Mouse (Mus musculus) T-helper 1 cell (primary cell): ENCODE measurements around the gene Lgi4.

Experiments used
- in situ Hi-C: fragments of 300-600 bp; cut with MboI, MseI; formaldehyde crosslinking; loops from one replicate; pipeline ENCODE4 v1.15.1; 2025; ENCODE audit warnings: high pct_unique_total_duplicates

Lgi4 gene

DNA sequence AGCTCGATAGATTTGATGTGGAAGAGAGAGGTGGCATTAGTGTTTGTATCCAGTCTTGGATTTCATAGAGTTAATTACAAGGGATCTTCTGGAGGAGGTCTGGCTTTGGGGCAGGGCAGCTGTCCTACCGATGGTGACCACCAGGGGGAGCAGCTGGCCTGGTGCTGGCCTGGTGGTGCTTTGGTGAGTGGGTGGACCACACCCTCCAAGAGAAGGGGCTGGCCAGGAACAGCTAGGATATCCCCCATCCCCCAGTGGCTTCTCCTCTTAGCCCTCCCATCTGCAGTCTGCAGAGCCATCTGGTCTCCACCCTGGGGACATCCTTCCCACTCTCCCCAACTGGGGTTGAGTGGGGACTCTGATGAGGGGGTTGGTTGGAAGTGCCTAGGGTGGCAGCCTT is at the start of gene Lgi4:
TSS of gene Lgi4 (plus strand) at position 235 of the 400 bp plus-strand sequence.
- in situ Hi-C loops = no loop called here

DNA sequence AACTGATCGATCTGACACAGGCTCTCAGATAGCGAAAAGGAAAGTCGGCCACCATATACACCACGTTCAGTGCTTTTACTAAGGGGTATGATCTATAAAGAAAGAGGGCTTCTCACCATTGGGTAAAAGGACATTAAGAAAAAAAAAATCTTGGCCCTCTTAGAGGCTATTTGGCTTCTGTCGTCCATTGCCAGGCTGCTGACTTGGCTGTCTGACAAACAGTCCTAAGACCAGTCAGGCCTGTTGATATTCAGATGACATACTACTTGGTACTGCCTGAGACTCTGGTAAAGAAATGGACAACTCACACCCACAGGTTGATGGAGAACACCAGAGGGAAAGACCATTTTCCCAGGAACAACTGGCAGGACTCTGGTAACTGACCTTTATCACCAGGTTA is 46.2 kb upstream of the Lgi4 start:
- in situ Hi-C loops = no loop called here

- in situ Hi-C loops = no loop called here
Observed at GRCm38 (mm10) chr7:31017104-31017901, 41.8 kb upstream of the Lgi4 start.

- in situ Hi-C loops = loop anchor here (5.0 kb wide), 1 partner anchor 41 kb away; no protein-coding TSS in a partner anchor
Observed at GRCm38 (mm10) chr7:31028609-31029008, 30.5 kb upstream of the Lgi4 start.

DNA sequence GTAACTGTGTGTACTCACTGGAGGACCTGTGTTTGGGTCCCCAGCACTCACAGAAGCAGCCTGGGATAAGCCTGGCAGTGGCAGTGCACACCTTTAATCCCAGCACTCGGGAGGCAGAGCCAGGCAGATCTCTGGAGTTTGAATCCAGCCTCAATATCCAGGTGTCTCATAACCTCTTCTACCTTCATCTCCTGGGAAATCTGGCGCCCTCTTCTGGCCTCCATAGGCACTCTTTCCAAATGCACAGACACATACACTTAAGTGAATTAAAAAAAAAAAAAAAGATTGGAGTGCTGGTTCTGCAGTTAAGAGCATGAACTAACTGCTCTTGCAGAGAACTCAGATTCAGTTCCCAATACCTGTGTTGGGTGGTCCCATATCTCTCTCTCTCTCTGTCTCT is 28.4 kb upstream of the Lgi4 start:
- in situ Hi-C loops = no loop called here

GRCm38 (mm10) chr7:31031731-31032130 is 27.4 kb upstream of the Lgi4 start:
- in situ Hi-C loops = no loop called here

DNA sequence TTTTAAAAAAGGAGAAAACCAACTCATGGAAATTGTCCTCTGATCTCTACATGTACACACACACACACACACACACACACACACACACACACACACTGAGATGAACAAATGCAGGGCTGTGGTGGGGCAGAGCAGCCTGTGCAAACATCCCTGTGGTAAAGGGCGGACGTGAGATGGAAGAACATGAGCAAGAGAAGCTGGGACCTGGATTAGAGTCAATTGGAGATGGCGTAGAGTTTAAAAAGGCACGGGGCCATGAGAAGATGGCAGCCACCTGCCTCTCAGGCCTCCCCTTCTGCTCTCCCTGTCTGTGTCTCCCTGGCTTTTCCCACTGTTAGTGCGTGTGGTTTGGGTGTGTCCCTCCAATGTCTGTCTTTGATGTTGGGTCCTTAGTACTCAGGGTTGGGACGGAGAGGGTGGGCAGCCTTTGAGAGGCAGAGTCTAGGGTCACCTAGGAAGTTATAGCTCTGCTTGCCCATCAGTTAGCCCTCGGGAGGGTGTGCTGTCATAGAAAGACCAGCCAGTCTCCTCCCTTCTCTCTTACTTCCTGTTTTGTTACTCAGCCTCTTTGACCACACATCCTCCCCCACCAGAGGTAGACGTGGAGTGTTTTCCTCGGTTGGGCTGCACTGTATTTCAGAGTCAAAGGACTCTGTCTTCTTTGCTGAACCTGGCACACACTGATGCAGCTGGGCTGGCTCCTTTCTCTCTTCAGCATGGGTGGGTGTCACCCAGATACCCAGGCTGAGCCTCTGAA is 25.6 kb upstream of the Lgi4 start:
- in situ Hi-C loops = no loop called here

DNA sequence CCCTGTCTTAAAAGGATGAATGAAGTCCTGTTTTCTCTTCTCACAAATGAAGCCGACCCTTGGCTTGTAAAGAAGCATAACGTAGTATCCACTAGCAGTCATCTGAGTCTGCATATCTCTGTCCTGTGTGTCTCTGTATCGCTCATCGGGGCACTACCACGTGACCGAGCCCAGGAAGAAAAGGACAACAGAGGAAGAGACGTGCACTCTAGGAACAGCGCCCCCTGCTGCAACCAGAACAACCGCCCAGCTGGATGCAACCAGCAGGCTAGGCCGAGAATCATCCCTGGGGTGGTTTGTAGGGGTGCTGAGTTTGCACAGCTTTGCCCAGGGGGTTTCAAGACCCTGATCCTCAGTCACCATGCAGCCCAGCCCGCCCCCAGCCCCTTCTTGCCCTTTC is 24.4 kb upstream of the Lgi4 start:
- in situ Hi-C loops = no loop called here

DNA sequence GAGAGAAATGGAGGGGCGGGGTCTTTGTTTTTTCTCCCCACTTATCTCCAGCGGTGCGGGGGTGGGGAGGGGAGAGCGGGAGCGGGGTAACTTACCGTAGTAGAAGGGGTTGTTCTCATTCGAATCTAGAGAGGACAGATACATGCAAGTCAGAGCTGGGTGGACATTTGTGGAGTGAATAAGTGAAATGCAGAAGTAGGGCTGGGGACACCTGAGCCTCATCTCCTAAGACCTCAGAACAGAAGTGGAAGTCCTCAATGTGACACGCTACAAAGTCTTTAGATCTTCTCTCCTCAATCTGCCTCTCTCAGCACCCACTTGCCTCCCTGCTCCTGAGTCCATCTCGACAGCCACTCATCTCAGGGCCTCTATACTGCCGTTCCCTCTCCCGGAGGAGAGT is 23.9 kb upstream of the Lgi4 start:
- in situ Hi-C loops = no loop called here

GRCm38 (mm10) chr7:31036917-31037316 is 22.2 kb upstream of the Lgi4 start:
- in situ Hi-C loops = no loop called here

DNA sequence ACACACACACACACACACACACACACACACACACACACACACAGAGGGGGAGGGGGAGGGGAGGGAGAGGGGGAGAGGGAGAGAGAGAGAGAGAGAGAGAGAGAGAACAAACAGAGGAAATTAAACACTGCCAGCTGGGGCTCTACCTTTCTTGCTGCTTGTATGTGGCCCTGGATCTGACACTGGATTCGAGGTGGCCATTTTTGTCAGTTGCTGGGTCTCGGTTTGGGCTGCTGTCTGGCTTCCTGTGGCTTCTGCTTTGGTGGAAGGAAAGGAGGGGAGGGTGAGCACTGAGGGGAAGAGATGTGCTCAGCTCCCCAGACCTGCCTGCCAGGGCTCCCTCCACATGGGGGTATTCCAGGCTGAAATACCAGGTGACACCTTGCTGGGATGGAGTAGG is 21.5 kb upstream of the Lgi4 start:
- in situ Hi-C loops = no loop called here

GRCm38 (mm10) chr7:31039011-31039410 is 20.1 kb upstream of the Lgi4 start:
- in situ Hi-C loops = no loop called here

DNA sequence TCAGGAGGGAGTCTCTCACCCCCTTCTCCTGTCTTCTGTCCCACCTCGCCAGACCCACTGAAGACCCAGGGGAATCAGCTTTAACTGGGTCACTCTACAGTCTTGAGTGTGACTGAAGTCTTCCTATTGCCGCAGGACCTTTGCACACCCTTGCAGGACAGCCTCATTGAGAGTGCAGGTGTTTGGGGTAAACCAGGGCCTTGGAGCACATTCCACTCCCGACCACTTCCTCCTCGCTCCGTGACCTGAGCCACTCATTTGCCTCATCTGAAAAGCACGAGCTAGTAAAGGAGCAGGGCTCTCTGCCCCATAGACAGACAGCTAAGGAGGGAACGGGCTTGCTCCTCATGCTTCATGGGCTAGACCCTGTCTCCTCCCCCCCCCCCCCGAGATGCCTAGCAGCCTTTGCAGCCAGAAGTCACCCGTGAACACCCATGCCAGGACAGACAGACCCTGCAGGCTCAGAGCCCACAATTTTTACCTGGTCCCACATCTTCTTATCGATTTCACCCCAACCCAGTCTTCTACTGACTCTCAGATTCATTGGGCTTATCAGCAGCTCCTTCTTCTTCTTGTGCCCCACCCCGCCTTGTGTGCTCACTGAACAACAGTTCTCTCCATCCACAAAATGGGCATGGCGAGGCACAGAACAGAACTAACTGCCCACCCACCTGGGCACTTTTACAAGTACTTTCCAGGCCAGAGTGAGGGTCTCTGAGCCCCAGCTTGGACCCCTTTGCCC is 18.7 kb upstream of the Lgi4 start:
- in situ Hi-C loops = loop anchor here (10.0 kb wide), 1 partner anchor 1526 kb away; the partner anchor contains the start of gene Sipa1l3

DNA sequence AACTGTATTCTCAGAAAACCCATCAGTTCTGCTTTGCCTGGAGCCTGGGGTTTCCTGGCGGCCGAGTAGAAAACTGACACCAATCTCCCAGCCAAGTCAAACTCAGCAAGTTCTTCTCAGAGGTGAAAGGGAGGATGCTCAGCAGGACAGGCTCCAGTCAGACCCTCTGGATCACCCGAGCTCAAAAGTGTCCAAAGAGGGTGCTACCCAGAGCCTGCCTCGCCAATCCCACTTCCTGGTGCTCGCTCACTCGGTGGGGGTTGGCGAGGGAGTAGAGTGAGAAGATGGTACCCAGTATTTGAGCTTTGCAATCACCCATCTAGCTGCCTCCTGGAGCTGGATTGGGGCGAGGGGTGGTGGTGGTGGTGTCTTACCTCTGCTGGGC is 18.1 kb upstream of the Lgi4 start:
- in situ Hi-C loops = loop anchor here (10.0 kb wide), 1 partner anchor 1526 kb away; the partner anchor contains the start of gene Sipa1l3

DNA sequence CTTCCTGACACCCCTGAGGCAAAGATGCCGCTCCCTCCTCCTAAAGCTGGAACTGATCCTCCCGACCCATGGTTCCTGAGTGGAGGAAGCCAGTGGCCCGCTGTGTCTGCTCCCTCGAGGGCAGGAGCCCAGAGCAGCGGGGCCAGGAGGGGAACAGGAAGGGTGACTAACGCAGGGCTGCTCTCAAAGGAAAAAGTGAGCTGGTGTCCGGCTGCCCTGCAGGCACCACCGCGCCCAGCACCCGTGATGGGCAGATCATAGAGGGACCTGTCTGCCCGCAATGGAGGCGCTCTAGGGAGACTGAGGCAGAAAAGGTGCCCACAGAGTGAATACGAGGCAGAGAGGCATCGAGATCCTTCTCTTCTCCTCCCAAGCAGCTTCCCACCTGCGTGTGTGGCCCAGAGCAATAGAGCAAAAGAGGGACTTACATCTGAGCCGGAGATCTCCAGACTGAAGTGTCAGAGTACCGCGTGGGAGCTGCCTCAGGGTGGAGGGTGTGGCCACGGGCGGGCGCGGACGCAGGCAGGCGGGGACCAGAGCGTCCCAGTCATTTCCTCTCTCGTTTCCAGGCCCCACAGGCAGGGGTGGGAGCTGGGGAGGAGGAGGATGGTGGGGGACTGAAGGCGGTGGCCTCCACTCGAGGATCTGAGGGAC is 17.4 kb upstream of the Lgi4 start:
- in situ Hi-C loops = loop anchor here (10.0 kb wide), 1 partner anchor 1527 kb away; the partner anchor contains the start of gene Sipa1l3

DNA sequence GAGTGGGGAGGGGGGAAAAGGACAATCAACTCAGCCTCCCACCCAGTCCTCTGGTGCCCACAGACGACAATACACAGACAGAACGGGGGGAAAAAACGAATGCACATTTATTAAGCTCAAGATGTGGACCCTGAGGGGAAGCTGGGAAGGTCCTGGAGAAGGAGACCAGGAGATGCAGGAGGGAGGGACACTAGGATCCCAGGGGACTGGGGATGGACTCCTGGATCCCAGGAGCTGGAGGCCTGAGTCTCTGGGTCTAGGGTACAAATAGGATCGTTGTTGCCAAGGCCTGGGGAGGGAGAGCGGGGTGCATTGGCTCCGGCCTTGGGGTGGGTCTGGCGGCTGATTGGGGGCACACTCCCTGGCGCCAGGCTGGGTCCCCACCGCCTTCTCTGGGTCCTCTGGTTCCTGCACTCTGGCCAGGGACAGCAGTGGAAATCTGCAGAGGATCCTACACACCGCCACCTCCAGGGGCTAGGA is 16.7 kb upstream of the Lgi4 start, which contains the start of gene Fxyd5:
TSS of gene Fxyd5 (minus strand) at position 51 of the 480 bp plus-strand sequence.
- in situ Hi-C loops = loop anchor here (10.0 kb wide), 1 partner anchor 1528 kb away; the partner anchor contains the start of gene Sipa1l3

DNA sequence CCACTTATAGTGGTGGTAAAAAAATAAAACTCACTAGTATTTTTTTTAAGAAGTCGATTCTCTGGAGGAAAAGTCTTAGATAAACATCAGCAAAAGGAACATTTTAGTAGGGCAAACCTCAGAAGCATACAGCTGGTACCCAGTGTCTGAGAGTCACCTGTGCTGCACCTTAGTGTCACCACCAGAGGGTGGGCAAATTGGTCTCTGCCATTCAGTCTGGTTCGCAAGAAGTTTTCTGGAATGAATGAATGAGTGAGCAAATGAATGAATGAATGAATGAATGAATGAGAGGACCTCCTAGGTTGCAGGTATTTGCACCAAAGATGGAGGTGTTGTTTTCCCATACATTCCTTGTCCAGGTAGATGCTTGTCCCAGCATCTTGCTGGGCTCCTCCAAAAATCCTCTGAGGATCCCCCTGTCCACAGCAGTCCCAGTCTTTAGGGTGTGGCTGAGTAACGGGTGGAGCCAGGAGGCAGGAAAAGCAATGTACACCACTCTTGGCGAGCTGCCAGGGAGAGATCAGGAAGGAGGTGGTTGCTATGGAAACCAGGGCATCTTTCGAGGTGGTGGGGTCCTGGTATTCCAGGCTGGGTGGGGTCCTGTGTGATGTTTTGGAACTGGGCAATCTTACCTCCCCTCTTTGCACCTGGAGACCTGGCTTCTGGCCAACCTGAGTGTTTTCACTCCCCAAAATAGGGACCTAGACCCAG is 9.9 kb upstream of the Lgi4 start:
- in situ Hi-C loops = loop anchor here (5.0 to 10.0 kb wide), 2 partner anchors 128 to 1534 kb away; partner anchors contain the start of gene Sipa1l3

DNA sequence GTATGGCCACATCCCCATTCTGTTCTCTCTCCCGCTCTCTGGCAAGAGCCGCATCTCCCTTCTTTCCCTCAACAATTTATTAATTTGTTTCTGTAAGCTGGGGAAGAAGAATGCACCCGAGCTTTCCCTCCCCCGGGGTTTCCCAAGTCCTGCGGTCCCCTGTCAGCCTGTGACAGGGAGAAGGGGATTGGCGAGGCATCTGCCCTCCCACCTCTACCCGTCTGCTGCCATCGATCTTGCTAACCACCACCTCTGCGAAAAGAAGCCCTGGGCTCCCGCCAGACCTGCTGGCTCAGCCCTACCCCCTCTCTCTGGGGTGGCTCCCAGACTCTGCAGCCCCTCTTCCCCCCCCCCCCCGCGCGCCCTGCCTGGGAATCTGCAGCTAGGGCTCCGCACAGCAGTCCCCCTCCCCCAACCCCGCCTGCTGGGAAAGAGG is 9.3 kb upstream of the Lgi4 start:
- in situ Hi-C loops = loop anchor here (5.0 to 10.0 kb wide), 2 partner anchors 127 to 1535 kb away; partner anchors contain the start of gene Sipa1l3

DNA sequence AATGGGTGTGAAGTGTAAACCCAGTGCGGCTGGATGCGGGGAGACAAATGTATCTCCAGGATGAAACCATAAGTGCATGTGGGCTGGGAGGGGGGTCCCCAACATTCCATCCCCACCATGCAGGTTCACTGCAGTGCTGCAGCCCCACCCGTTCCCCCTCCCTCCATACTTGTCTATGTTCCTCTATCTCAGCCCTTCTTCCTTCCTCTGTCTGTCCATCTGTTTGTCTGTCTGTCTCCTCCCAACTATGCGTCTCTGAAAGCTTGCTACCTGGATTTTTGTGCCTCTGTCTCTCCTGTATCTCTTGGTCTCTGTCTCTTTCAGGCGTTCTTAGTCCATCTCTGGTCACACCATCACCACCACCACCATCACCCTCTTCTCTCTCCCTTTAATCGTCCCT is 8.7 kb upstream of the Lgi4 start:
- in situ Hi-C loops = no loop called here

DNA sequence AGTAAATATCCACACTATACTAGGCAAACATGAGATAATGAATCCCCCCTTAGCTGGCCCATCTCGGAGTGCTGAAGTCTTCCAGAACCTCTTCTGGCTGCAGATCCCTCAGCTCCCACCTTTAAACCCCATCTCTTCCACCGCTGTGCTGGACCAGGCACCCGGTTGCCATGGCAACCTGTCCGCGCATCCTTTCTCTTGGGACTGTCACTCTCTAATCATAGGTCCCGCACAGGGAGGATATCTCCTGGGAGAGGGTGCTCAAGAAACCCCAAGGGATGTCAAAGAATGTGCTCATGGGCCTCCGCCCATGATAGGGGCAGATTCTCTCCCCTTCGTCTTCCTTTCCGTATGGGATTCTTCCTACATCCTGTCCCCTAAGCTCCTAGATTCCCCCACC is 8.2 kb upstream of the Lgi4 start:
- in situ Hi-C loops = no loop called here
